Mouse (Mus musculus) lung, postnatal 0 days (tissue): ENCODE results near the gene Fam102a. TPM values are rescaled to one million over a fixed set of nuclear protein-coding genes. Genes with fewer than 3 reads are reported as not detected.
A peak's percentile ranks its signal among the peaks of the same experiment; 100 is the strongest.

Source experiments
- ATAC-seq: fragments of 200-750 bp; cut with Nextera tagmentation; 2 replicates; pipeline ENCODE4 v1.8.0; 2017; ENCODE audit warnings: moderate library complexity
- DNase-seq: peaks from one replicate; pipeline ENCODE4 v3.0.0-alpha.2; 2016; ENCODE audit warnings: low spot score
- H3K27ac ChIP-seq: fragments of 300-500 bp; sonication (generic); 2 replicates; pipeline ENCODE4 v1.5.1; 2014; ENCODE audit warnings: antibody characterized with exemption, mild to moderate bottlenecking, low read length, mixed read lengths
- H3K27me3 ChIP-seq: fragments of 300-500 bp; sonication (generic); replicated peaks from 2 replicates; pipeline ENCODE4 v1.6.1; 2014; ENCODE audit warnings: low read length, mixed read lengths; ENCODE audit not compliant: insufficient read depth
- H3K36me3 ChIP-seq: fragments of 300-500 bp; sonication (generic); 2 replicates; pipeline ENCODE4 v1.6.1; 2014; ENCODE audit warnings: low read length, mixed read lengths; ENCODE audit not compliant: insufficient read depth
- H3K4me1 ChIP-seq: fragments of 300-500 bp; sonication (generic); 2 replicates; pipeline ENCODE4 v1.6.1; 2014; ENCODE audit warnings: antibody characterized with exemption, low read depth, low read length, mixed read lengths; ENCODE audit not compliant: insufficient read depth
- H3K4me2 ChIP-seq: fragments of 300-500 bp; sonication (generic); replicated peaks from 2 replicates; pipeline ENCODE4 v1.6.1; 2014; ENCODE audit warnings: low read depth, mild to moderate bottlenecking, low read length, moderate library complexity, mixed read lengths
- H3K4me3 ChIP-seq: fragments of 300-500 bp; sonication (generic); 2 replicates; pipeline ENCODE4 v1.5.1; 2014; ENCODE audit warnings: low read depth, low read length
- H3K9ac ChIP-seq: fragments of 300-500 bp; sonication (generic); replicated peaks from 2 replicates; pipeline ENCODE4 v1.6.1; 2014; ENCODE audit warnings: low read depth, mild to moderate bottlenecking
- H3K9me3 ChIP-seq: fragments of 300-500 bp; sonication (generic); 2 replicates; pipeline ENCODE4 v1.6.1; 2016; ENCODE audit warnings: low read length, mixed read lengths
- CTCF ChIP-seq: IDR thresholded peaks from 2 replicates; pipeline ENCODE4 v1.5.1; 2016; ENCODE audit warnings: antibody characterized with exemption, mild to moderate bottlenecking
- EP300 ChIP-seq: IDR thresholded peaks from 2 replicates; pipeline ENCODE4 v1.6.1; 2016; ENCODE audit warnings: antibody characterized with exemption, mild to moderate bottlenecking, control low read depth
- WGBS: fragments of 180-500 bp; shearing (Covaris S2); extraction: QIAGEN DNeasy Blood & Tissue Kit; methylation state at CpG from one replicate; pipeline ENCODE4 v1.1.7; 2014; 5-methylcytosine and 5-hydroxymethylcytosine counted together
- polyA plus RNA-seq: library from polyadenylated mRNA; unstranded; fragments of >200 nt; fragmentation: Nextera tagmentation; extraction: Ambion mirVana; gene quantifications from 2 replicates; pipeline ENCODE4 v1.2.1, GENCODE M21; 2015

Gene Fam102a
- polyA plus RNA-seq, 1 experiment from 2014 or later: 8.0 TPM

- peak within 1 kb of the TSS; percentile 53 for H3K4me3 ChIP-seq
- H3K9me3 ChIP-seq: no peaks in the 10 kb centered on the region
- peak; percentile 96 for DNase-seq
- no peaks in the 10 kb centered on the region for H3K27me3 ChIP-seq
- TF ChIP-seq EP300: no peak
- peak; percentile 68 for TF ChIP-seq CTCF
- peak within 1 kb of the TSS; percentile 68 for H3K4me2 ChIP-seq
- peak within 1 kb of the TSS; percentile 71 for H3K27ac ChIP-seq
- no peaks in the 10 kb centered on the region for H3K36me3 ChIP-seq
- H3K9ac ChIP-seq: peak within 1 kb of the TSS; percentile 61
- peaks cover 15% of the 10 kb centered on the region for H3K4me1 ChIP-seq
- under 1% methylated on average over 38 of the region's 38 CpGs for WGBS
- ATAC-seq: peak; percentile 93
Observed at GRCm38 (mm10) chr2:32586871-32587351, 51.8 kb downstream of the Fam102a start, which contains the start of gene St6galnac4. St6galnac4 (plus strand) TSS chr2:32587095.

- WGBS: 18% methylated on average over 9 of the region's 9 CpGs
- Histone ChIP-seq H3K9ac (peak overlapping the region; percentile 61), H3K4me3 (peak overlapping the region; percentile 53), H3K4me1 (peaks cover 15% of the 10 kb centered on the region), H3K27me3 (no peaks in the 10 kb centered on the region), H3K27ac (peak overlapping the region; percentile 71), H3K36me3 (no peaks in the 10 kb centered on the region), H3K9me3 (no peaks in the 10 kb centered on the region), H3K4me2 (peak overlapping the region; percentile 68)
- TF ChIP-seq CTCF (no peak), EP300 (peak; percentile 47; the same call in 1 of the 2 replicates)
- DNase-seq (peak; percentile 75), ATAC-seq (peak; percentile 38)
Observed at GRCm38 (mm10) chr2:32587731-32588321, 52.7 kb downstream of the Fam102a start.

GRCm38 (mm10) chr2:32589213-32589795 lies 54.2 kb downstream of the Fam102a start:
- H3K36me3 ChIP-seq: 0 out of 2 replicates have a peak, but pooled peaks cover 2% of the 10 kb centered on the region
- ATAC-seq (no peak), DNase-seq (peak; percentile 45)
- WGBS: 32% methylated on average over 11 of the region's 11 CpGs
- TF ChIP-seq CTCF: no peak
- TF ChIP-seq EP300: no peak
- H3K27me3 ChIP-seq: no peaks in the 10 kb centered on the region
- no peak overlapping the region for H3K4me3 ChIP-seq
- peak overlapping the region; percentile 20 for H3K4me2 ChIP-seq
- H3K9me3 ChIP-seq: no peaks in the 10 kb centered on the region
- H3K27ac ChIP-seq: no peak overlapping the region
- peaks cover 15% of the 10 kb centered on the region for H3K4me1 ChIP-seq
- no peak overlapping the region for H3K9ac ChIP-seq

GRCm38 (mm10) chr2:32590224-32590623 lies 55.1 kb downstream of the Fam102a start:
- DNase-seq: peak; percentile 20
- H3K27me3 ChIP-seq: no peaks in the 10 kb centered on the region
- H3K9me3 ChIP-seq: no peaks in the 10 kb centered on the region
- WGBS: 57% methylated on average over 10 of the region's 10 CpGs
- H3K4me2 ChIP-seq: no peak overlapping the region; the same call in 1 of the 2 replicates
- H3K27ac ChIP-seq: no peak overlapping the region
- no peak for ATAC-seq
- H3K4me3 ChIP-seq: no peak overlapping the region
- H3K4me1 ChIP-seq: peaks cover 15% of the 10 kb centered on the region
- no peak overlapping the region for H3K9ac ChIP-seq
- 0 out of 2 replicates have a peak, but pooled peaks cover 10% of the 10 kb centered on the region for H3K36me3 ChIP-seq
- TF ChIP-seq CTCF (no peak), EP300 (no peak)

GRCm38 (mm10) chr2:32591249-32591648 lies 56.1 kb downstream of the Fam102a start:
- no peaks in the 10 kb centered on the region for H3K27me3 ChIP-seq
- ATAC-seq: no peak

GRCm38 (mm10) chr2:32596725-32597124 lies 61.6 kb downstream of the Fam102a start:
- peaks cover 2% of the 10 kb centered on the region; the same call in 1 of the 2 replicates for H3K4me1 ChIP-seq
- H3K36me3 ChIP-seq: 0 out of 2 replicates have a peak, but pooled peaks cover 20% of the 10 kb centered on the region
- no peak for TF ChIP-seq CTCF
- TF ChIP-seq EP300: no peak
- ATAC-seq: no peak
- no peaks in the 10 kb centered on the region for H3K9me3 ChIP-seq
- no peak overlapping the region for H3K4me3 ChIP-seq
- no peak for DNase-seq
- H3K4me2 ChIP-seq: no peak overlapping the region
- no peak overlapping the region for H3K9ac ChIP-seq
- whole genome bisulfite sequencing: 92% methylated on average over 13 of the region's 13 CpGs
- H3K27me3 ChIP-seq: no peaks in the 10 kb centered on the region
- H3K27ac ChIP-seq: no peak overlapping the region

More at GRCm38 (mm10) chr2:32591249-32591648, 56.1 kb downstream of the Fam102a start:
- H3K9ac ChIP-seq: no peak overlapping the region
- peaks cover 15% of the 10 kb centered on the region for H3K4me1 ChIP-seq
- no peak overlapping the region for H3K4me3 ChIP-seq
- H3K27ac ChIP-seq: peak overlapping the region; percentile 59; the same call in 1 of the 2 replicates
- peak; percentile 41 for DNase-seq
- H3K36me3 ChIP-seq: 0 out of 2 replicates have a peak, but pooled peaks cover 10% of the 10 kb centered on the region
- no peak overlapping the region for H3K4me2 ChIP-seq
- H3K9me3 ChIP-seq: no peaks in the 10 kb centered on the region
- TF ChIP-seq CTCF (no peak), EP300 (no peak)
- 58% methylated on average over 6 of the region's 6 CpGs for WGBS
